Mouse (Mus musculus) liver, postnatal 0 days (tissue): ENCODE data around the gene 1700015G11Rik. TPM values are rescaled to one million over a fixed set of nuclear protein-coding genes. Genes with fewer than 3 reads are reported as not detected.

ENCODE experiments used
- ATAC-seq: fragments of 200-750 bp; cut with Nextera tagmentation; 2 replicates; pipeline ENCODE4 v1.8.0; 2017; ENCODE audit warnings: mild to moderate bottlenecking, moderate library complexity
- DNase-seq: peaks from one replicate; pipeline ENCODE4 v3.0.0-alpha.2; 2016
- H3K27ac ChIP-seq: fragments of 300-500 bp; sonication (generic); 2 replicates; pipeline ENCODE4 v1.5.1; 2014; ENCODE audit warnings: antibody characterized with exemption, moderate library complexity, mild to moderate bottlenecking, low read depth
- H3K27me3 ChIP-seq: fragments of 300-500 bp; sonication (generic); 2 replicates; pipeline ENCODE4 v1.6.1; 2014; ENCODE audit warnings: low read length, control low read depth, mixed read lengths; ENCODE audit not compliant: insufficient read depth
- H3K36me3 ChIP-seq: fragments of 300-500 bp; sonication (generic); replicated peaks from 2 replicates; pipeline ENCODE4 v1.6.1; 2014; ENCODE audit warnings: mild to moderate bottlenecking, control low read depth, low read length, moderate library complexity, mixed read lengths; ENCODE audit not compliant: insufficient read depth
- H3K4me1 ChIP-seq: fragments of 300-500 bp; sonication (generic); 2 replicates; pipeline ENCODE4 v1.6.1; 2014; ENCODE audit warnings: antibody characterized with exemption, mild to moderate bottlenecking, control low read depth; ENCODE audit not compliant: insufficient read depth
- H3K4me2 ChIP-seq: fragments of 300-500 bp; sonication (generic); 2 replicates; pipeline ENCODE4 v1.6.1; 2014; ENCODE audit warnings: low read depth, mild to moderate bottlenecking, low read length, moderate library complexity, mixed read lengths
- H3K4me3 ChIP-seq: fragments of 300-500 bp; sonication (generic); 2 replicates; pipeline ENCODE4 v1.5.1; 2014; ENCODE audit warnings: low read depth, low read length
- H3K9ac ChIP-seq: fragments of 300-500 bp; sonication (generic); replicated peaks from 2 replicates; pipeline ENCODE4 v1.6.1; 2014; ENCODE audit warnings: mild to moderate bottlenecking, moderate library complexity
- H3K9me3 ChIP-seq: fragments of 300-500 bp; sonication (generic); 2 replicates; pipeline ENCODE4 v1.6.1; 2016; ENCODE audit warnings: mild to moderate bottlenecking, control low read depth, low read length, mixed read lengths
- CTCF ChIP-seq: sonication (generic); IDR thresholded peaks from 2 replicates; pipeline ENCODE4 v1.5.1; 2016; ENCODE audit warnings: antibody characterized with exemption, low read depth
- EP300 ChIP-seq: IDR thresholded peaks from 2 replicates; pipeline ENCODE4 v1.6.1; 2016; ENCODE audit warnings: antibody characterized with exemption, low read depth, mild to moderate bottlenecking
- WGBS: fragments of 180-500 bp; shearing (Covaris S2); extraction: QIAGEN DNeasy Blood & Tissue Kit; methylation state at CpG from one replicate; pipeline ENCODE4 v1.1.7; 2014; ENCODE audit not compliant: insufficient replicate concordance; 5-methylcytosine and 5-hydroxymethylcytosine counted together
- polyA plus RNA-seq: library from polyadenylated mRNA; unstranded; fragments of >200 nt; fragmentation: Nextera tagmentation; extraction: Ambion mirVana; gene quantifications from 2 replicates; pipeline ENCODE4 v1.2.1, GENCODE M21; 2015

The 1700015G11Rik gene
- polyA plus RNA-seq, 1 experiment from 2014 or later: not detected

GRCm38 (mm10) chr7:51973091-51973490 lies 42.4 kb downstream of the 1700015G11Rik start:
- DNase-seq (no peak), ATAC-seq (no peak)
- Histone ChIP-seq H3K9ac (no peak overlapping the region), H3K4me3 (no peak overlapping the region), H3K9me3 (no peaks in the 10 kb centered on the region), H3K36me3 (no peaks in the 10 kb centered on the region), H3K27me3 (no peaks in the 10 kb centered on the region), H3K4me2 (no peak overlapping the region), H3K27ac (no peak overlapping the region), H3K4me1 (no peaks in the 10 kb centered on the region)
- TF ChIP-seq EP300: no peak
- 56% methylated on average over 5 of the region's 5 CpGs for WGBS

DNA sequence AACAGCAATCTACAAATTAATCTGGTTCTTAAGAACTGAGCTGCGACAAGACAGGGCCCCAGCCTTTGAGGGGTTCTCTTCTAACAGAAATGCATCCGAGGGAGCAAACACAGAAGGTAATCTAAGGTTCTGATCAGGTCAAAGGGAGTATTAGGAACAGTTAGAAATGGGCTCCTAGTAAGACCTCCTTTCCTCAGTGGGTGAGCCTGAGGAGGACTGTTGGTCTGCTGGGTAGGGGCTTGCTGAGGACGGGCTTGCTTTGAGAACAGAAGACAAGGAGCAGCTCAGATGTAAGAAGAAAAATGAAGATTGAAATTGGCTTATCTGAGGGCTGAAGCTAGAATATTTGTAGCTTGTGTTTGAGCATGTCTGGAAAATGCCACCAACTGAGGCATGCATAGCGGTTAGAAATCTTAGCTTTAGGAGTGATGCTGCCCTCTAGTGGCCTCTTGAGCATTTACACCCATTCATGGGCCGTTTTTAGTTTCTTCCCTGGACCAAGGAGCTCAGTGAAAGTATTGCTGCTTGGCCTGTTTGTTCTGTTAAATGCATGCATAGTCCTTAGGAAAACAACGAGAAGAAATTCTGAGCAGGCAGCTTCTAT lies 43.2 kb downstream of the 1700015G11Rik start:
- ATAC-seq (no peak), DNase-seq (peak; percentile 29)
- TF ChIP-seq EP300 (no peak), CTCF (peak; percentile 83)
- Histone ChIP-seq H3K9me3 (no peaks in the 10 kb centered on the region), H3K4me2 (no peak overlapping the region), H3K36me3 (no peaks in the 10 kb centered on the region), H3K27me3 (no peaks in the 10 kb centered on the region), H3K4me1 (no peaks in the 10 kb centered on the region), H3K27ac (no peak overlapping the region), H3K9ac (no peak overlapping the region), H3K4me3 (no peak overlapping the region)
- WGBS: 31% methylated on average over 6 of the region's 6 CpGs

- H3K9ac ChIP-seq: no peak overlapping the region
- no peak for TF ChIP-seq EP300
- no peak for TF ChIP-seq CTCF
- no peaks in the 10 kb centered on the region for H3K4me1 ChIP-seq
- H3K27me3 ChIP-seq: no peaks in the 10 kb centered on the region
- DNase-seq (no peak), ATAC-seq (no peak)
- H3K4me3 ChIP-seq: no peak overlapping the region
- H3K4me2 ChIP-seq: no peak overlapping the region
- H3K27ac ChIP-seq: no peak overlapping the region
- no peaks in the 10 kb centered on the region for H3K36me3 ChIP-seq
- no peaks in the 10 kb centered on the region for H3K9me3 ChIP-seq
Observed at GRCm38 (mm10) chr7:51969379-51969778, 46.1 kb downstream of the 1700015G11Rik start.

GRCm38 (mm10) chr7:51967581-51967980 lies 47.9 kb downstream of the 1700015G11Rik start:
- Histone ChIP-seq H3K9me3 (no peaks in the 10 kb centered on the region), H3K27me3 (no peaks in the 10 kb centered on the region), H3K36me3 (no peaks in the 10 kb centered on the region), H3K9ac (no peak overlapping the region), H3K4me3 (no peak overlapping the region), H3K4me2 (no peak overlapping the region), H3K4me1 (no peaks in the 10 kb centered on the region), H3K27ac (no peak overlapping the region)
- no peak for TF ChIP-seq CTCF
- no peak for TF ChIP-seq EP300
- WGBS: 63% methylated on average over 4 of the region's 4 CpGs
- DNase-seq (no peak), ATAC-seq (no peak)

DNA sequence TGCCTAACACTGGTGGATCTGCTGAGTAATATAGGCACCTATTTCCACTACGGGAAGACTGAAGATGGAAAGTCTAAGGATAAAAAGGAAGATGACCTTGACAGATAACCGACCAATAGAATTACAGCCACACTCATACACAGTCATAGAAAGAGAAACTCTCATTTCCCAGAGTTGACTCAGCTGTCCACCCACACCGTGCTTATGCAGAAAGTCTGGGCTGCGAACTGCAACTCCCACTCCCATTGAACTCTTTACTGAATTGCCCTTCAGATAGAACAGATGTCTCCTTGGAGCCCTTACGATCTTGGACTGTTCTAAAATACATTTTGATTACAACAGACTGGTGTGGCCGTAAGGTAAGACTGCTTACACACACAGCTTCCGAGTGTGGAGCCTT lies 50.8 kb downstream of the 1700015G11Rik start:
- 81% methylated on average over 7 of the region's 7 CpGs for WGBS
- no peak overlapping the region for H3K4me3 ChIP-seq
- H3K27ac ChIP-seq: no peak overlapping the region
- no peaks in the 10 kb centered on the region for H3K27me3 ChIP-seq
- ATAC-seq (no peak), DNase-seq (no peak)
- no peaks in the 10 kb centered on the region for H3K36me3 ChIP-seq
- H3K9me3 ChIP-seq: no peaks in the 10 kb centered on the region
- H3K4me2 ChIP-seq: no peak overlapping the region
- H3K9ac ChIP-seq: no peak overlapping the region
- no peaks in the 10 kb centered on the region for H3K4me1 ChIP-seq
- TF ChIP-seq CTCF (no peak), EP300 (no peak)

- no peak overlapping the region for H3K4me3 ChIP-seq
- TF ChIP-seq CTCF (no peak), EP300 (no peak)
- H3K4me1 ChIP-seq: no peaks in the 10 kb centered on the region
- H3K36me3 ChIP-seq: no peaks in the 10 kb centered on the region
- H3K27me3 ChIP-seq: no peaks in the 10 kb centered on the region
- ATAC-seq (no peak), DNase-seq (no peak)
- no peak overlapping the region for H3K4me2 ChIP-seq
- no peak overlapping the region for H3K27ac ChIP-seq
- H3K9ac ChIP-seq: no peak overlapping the region
- H3K9me3 ChIP-seq: no peaks in the 10 kb centered on the region
- 79% methylated on average over 10 of the region's 10 CpGs for WGBS
Observed at GRCm38 (mm10) chr7:51962219-51962952, 53.1 kb downstream of the 1700015G11Rik start.

Other genes with a start within 250 kb of the 1700015G11Rik start
- 6.1 and 6.4 TPM in 2 replicates for gene Gas2, start 153.7 kb downstream of the 1700015G11Rik start, polyA plus RNA-seq
- 4.8 and 5.5 TPM in 2 replicates for gene Fancf, start 153.5 kb downstream of the 1700015G11Rik start, polyA plus RNA-seq
- 10.0 and 10.3 TPM in 2 replicates for gene Svip, start 9.7 kb downstream of the 1700015G11Rik start, polyA plus RNA-seq